Mouse (Mus musculus) midbrain, embryonic 12.5 days (tissue): ENCODE measurements around the gene Fto. TPM values are rescaled to one million over a fixed set of nuclear protein-coding genes. Genes with fewer than 3 reads are reported as not detected.

Experiments
- ATAC-seq: fragments of 200-750 bp; cut with Nextera tagmentation; 2 replicates; pipeline ENCODE4 v1.8.0; 2017; ENCODE audit warnings: low read depth, moderate TSS enrichment, moderate library complexity; ENCODE audit not compliant: low FRiP score
- H3K27ac ChIP-seq: fragments of 300-500 bp; sonication (generic); replicated peaks from 2 replicates; pipeline ENCODE4 v1.5.1; 2016; ENCODE audit warnings: mild to moderate bottlenecking
- H3K27me3 ChIP-seq: fragments of 300-500 bp; sonication (generic); 2 replicates; pipeline ENCODE4 v1.6.1; 2016; ENCODE audit warnings: mild to moderate bottlenecking
- H3K36me3 ChIP-seq: fragments of 300-500 bp; sonication (generic); 2 replicates; pipeline ENCODE4 v1.6.1; 2016
- H3K4me1 ChIP-seq: fragments of 300-500 bp; sonication (generic); 2 replicates; pipeline ENCODE4 v1.6.1; 2016
- H3K4me2 ChIP-seq: fragments of 300-500 bp; sonication (generic); replicated peaks from 2 replicates; pipeline ENCODE4 v1.6.1; 2016; ENCODE audit warnings: mild to moderate bottlenecking, moderate library complexity
- H3K4me3 ChIP-seq: fragments of 300-500 bp; sonication (generic); 2 replicates; pipeline ENCODE4 v1.5.1; 2016; ENCODE audit warnings: mild to moderate bottlenecking
- H3K9ac ChIP-seq: fragments of 300-500 bp; sonication (generic); replicated peaks from 2 replicates; pipeline ENCODE4 v1.6.1; 2016; ENCODE audit warnings: mild to moderate bottlenecking, moderate library complexity
- H3K9me3 ChIP-seq: fragments of 300-500 bp; sonication (generic); 2 replicates; pipeline ENCODE4 v1.6.1; 2016; ENCODE audit warnings: mild to moderate bottlenecking
- WGBS: fragments of 180-500 bp; shearing (Covaris S2); methylation state at CpG from one replicate; pipeline ENCODE4 v1.1.7; 2016; 5-methylcytosine and 5-hydroxymethylcytosine counted together
- polyA plus RNA-seq: library from polyadenylated mRNA; unstranded; fragments of >200 nt; fragmentation: Nextera tagmentation; extraction: Ambion mirVana; gene quantifications from 2 replicates; pipeline ENCODE4 v1.2.1, GENCODE M21; 2016

Gene Fto
- polyA plus RNA-seq, 1 experiment from 2014 or later: 115 TPM

DNA sequence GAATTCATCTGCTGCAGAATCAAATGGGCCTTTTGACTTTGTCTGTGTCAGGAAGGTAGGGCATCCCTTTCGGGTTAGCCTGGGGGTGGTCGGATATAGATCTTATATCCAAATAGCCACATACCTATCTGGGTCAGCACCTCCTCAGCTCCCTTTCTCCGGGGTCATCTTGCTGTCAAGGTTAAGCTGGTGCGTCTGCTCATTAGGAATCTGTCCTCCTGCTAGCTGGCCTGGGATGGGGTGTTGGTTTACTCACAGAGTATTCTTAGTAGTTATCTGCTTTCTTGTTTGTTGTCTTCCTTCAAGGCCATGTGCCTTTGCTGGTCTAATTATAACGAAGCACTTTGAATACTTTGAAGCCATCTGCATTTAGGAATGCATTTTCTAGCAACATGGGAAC, 163.7 kb downstream of the Fto start:
- Histone ChIP-seq H3K9ac (no peak overlapping the region), H3K27ac (no peak overlapping the region), H3K4me1 (no peaks in the 10 kb centered on the region), H3K4me2 (no peak overlapping the region), H3K36me3 (0 out of 2 replicates have a peak, but pooled peaks cover 14% of the 10 kb centered on the region), H3K27me3 (no peaks in the 10 kb centered on the region), H3K4me3 (no peak overlapping the region), H3K9me3 (no peaks in the 10 kb centered on the region)
- ATAC-seq: no peak
- 90% methylated on average over 5 of the region's 5 CpGs for WGBS

DNA sequence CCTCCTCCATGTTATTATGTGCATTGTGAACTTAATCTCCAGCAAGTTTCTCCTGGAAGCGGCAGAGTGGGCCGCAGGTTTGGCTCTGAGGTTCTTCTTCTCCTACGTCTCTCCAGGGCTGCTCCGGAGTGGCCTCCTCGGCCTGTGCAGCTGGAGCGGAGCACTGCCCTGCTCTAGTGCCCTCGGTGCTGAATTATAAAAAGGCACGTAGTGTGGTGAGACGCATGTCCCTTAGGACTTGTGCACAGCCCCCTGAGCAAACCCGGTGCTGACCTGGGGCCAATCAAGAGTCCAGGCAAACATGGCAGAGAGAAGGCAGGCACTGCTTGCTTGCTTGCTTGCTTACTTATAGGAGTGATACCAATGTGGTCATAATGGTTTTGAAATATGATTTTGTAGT, 164.1 kb downstream of the Fto start:
- Histone ChIP-seq H3K9me3 (no peaks in the 10 kb centered on the region), H3K4me3 (no peak overlapping the region), H3K27me3 (no peaks in the 10 kb centered on the region), H3K9ac (no peak overlapping the region), H3K4me2 (no peak overlapping the region), H3K36me3 (0 out of 2 replicates have a peak, but pooled peaks cover 14% of the 10 kb centered on the region), H3K4me1 (peaks cover 1% of the 10 kb centered on the region; the same call in 1 of the 2 replicates), H3K27ac (no peak overlapping the region)
- 87% methylated on average over 10 of the region's 10 CpGs for WGBS
- ATAC-seq: no peak

DNA sequence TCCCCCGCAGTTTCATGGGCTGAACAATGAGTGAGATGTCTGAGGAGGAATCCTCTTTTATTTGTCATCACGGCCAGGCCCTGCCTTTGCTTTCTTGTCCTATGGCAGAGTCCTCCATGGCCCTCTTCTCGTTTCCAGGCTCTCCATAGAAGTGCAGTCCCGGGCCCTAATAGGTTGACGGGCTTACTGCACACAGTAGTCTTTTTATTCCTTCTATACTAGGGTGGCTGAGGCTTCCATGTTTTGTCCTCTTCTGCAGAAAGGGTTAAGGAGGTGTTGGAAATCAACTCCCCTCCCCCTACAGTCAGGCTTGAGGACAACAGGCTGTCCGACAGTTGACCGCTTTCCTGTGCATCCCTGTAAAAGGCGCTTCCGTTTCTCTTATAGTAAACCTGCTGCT, 169.2 kb downstream of the Fto start:
- no peak for ATAC-seq
- no peak overlapping the region for H3K4me3 ChIP-seq
- H3K4me1 ChIP-seq: peaks cover 10% of the 10 kb centered on the region; the same call in 1 of the 2 replicates
- peaks cover 8% of the 10 kb centered on the region; the same call in 1 of the 2 replicates for H3K36me3 ChIP-seq
- no peak overlapping the region for H3K9ac ChIP-seq
- H3K27ac ChIP-seq: no peak overlapping the region
- WGBS: 53% methylated on average over 9 of the region's 9 CpGs
- H3K9me3 ChIP-seq: no peaks in the 10 kb centered on the region
- no peak overlapping the region for H3K4me2 ChIP-seq
- peaks cover 13% of the 10 kb centered on the region for H3K27me3 ChIP-seq

DNA sequence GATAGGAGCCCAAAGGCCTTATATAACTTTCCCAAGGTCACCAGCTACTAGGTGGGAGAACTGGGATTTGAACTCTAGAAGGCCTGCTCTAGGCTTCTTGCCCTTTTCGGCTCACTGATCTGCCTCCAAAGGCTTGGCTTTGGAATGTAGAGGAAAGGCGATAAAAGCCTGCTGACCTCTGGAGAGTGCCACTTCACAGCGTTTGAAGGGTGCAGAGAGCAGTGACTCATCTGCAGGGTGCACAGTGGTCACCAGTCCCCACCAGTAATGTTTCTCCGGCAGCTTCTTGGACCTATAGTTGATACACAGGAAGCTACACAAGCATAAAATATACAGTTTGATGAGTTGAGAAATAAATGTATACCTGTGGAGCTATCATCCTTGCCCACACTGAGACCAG, 173.1 kb downstream of the Fto start:
- 88% methylated on average over 4 of the region's 4 CpGs for WGBS
- H3K4me1 ChIP-seq: peaks cover 34% of the 10 kb centered on the region

DNA sequence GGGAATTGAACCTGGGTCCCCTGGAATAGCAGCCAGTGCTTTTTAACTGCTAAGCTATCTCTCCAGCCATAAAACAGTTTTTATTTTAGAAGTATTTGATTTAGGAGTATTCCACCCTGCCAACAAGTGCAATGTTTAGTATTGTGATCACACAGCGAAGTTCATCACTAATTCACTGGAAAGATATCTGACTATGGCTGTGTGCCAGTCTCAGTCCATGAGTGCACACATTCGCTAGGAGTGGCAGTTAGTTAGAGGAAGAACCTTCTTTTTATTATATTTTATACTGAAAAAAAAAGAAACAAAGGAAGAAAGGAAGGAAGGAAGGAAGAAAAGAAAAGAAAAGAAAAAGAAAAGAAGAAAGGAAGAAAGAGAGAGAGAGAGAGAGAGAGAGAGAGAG, 174.1 kb downstream of the Fto start:
- H3K27ac ChIP-seq: no peak overlapping the region
- no peak overlapping the region for H3K4me2 ChIP-seq
- no peak overlapping the region for H3K4me3 ChIP-seq
- H3K4me1 ChIP-seq: peaks cover 40% of the 10 kb centered on the region
- peaks cover 8% of the 10 kb centered on the region; the same call in 1 of the 2 replicates for H3K36me3 ChIP-seq
- H3K9me3 ChIP-seq: no peaks in the 10 kb centered on the region
- no peak for ATAC-seq
- H3K27me3 ChIP-seq: peaks cover 27% of the 10 kb centered on the region
- WGBS: 98% methylated on average over 2 of the region's 2 CpGs
- H3K9ac ChIP-seq: no peak overlapping the region

More for the DNA sequence above, 173.1 kb downstream of the Fto start:
- Histone ChIP-seq H3K27ac (no peak overlapping the region), H3K36me3 (peaks cover 8% of the 10 kb centered on the region; the same call in 1 of the 2 replicates), H3K27me3 (peaks cover 22% of the 10 kb centered on the region), H3K9ac (no peak overlapping the region), H3K9me3 (no peaks in the 10 kb centered on the region), H3K4me2 (no peak overlapping the region), H3K4me3 (no peak overlapping the region)
- ATAC-seq: no peak

DNA sequence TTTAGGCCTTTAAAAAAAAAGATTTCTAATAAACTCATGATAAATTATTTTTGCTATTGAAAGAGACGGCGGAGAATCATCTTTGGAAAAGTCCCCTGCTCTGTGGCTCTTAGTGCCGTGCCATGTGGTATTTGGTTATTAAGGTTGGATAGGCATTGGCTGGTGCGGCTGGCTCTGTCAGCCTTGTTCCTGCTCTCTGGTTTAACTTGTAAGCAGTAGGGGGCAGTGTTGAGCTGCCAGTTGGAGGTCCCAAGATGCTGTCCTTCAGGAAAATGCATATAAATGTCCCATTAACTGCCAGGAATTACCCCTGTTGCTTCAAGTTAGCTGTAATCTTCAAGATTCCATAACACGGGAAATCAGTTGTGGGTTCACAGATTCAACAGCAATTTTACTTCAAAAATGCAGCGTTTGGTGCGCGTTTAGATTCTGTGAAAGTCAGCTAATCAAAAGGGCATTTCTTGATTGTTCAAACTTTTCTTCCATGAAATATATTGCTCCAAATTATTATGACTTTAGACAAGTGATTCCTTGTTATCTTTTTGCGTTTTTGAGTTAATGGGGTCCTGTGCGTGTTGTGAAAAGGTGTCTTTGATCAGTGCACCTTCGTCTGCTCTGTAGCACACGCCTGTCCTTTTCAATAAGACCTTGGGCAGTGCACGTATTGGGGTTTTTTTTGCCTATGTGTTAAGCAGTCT, 174.9 kb downstream of the Fto start:
- no peaks in the 10 kb centered on the region for H3K9me3 ChIP-seq
- H3K4me2 ChIP-seq: no peak overlapping the region
- no peak for ATAC-seq
- no peak overlapping the region for H3K9ac ChIP-seq
- no peak overlapping the region for H3K27ac ChIP-seq
- H3K4me1 ChIP-seq: peaks cover 32% of the 10 kb centered on the region
- H3K4me3 ChIP-seq: no peak overlapping the region
- peaks cover 32% of the 10 kb centered on the region for H3K27me3 ChIP-seq
- peaks cover 8% of the 10 kb centered on the region; the same call in 1 of the 2 replicates for H3K36me3 ChIP-seq
- 48% methylated on average over 13 of the region's 13 CpGs for WGBS

DNA sequence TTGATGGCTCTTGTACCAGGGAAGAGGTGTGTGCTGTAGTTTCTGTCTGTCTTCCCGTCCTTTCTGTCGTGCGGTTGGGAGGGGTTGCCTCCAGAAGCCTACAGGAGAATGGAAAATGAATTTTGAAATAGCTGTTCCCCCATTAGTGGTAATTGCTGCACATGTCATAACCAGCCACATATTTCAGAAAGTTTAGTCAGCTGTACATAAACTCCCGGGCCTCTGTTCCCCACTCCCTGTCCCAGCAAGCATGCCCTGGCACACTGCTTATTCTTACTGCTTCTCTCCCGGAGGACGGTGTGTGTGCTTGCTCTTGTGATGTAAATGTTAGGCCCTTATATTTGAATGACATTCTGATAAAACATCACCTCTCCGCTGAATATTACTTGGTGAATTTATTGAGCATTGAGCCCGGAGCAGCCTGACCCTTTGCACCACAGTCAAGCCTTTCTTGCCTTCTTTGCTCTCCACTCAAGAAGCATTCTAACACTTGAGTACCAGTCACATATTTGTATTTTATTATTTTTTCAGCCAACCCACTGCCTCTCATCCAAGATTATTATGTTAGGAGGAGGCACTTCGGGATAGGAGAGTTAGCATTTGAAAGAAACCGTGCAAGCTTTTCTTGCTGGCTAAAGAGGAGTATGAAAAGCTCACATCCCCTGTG, 175.6 kb downstream of the Fto start:
- H3K27ac ChIP-seq: no peak overlapping the region
- peaks cover 8% of the 10 kb centered on the region; the same call in 1 of the 2 replicates for H3K36me3 ChIP-seq
- no peaks in the 10 kb centered on the region for H3K9me3 ChIP-seq
- no peak overlapping the region for H3K4me3 ChIP-seq
- H3K27me3 ChIP-seq: peaks cover 39% of the 10 kb centered on the region
- 44% methylated on average over 10 of the region's 10 CpGs for WGBS
- H3K9ac ChIP-seq: no peak overlapping the region
- H3K4me2 ChIP-seq: no peak overlapping the region
- no peak for ATAC-seq
- peaks cover 31% of the 10 kb centered on the region for H3K4me1 ChIP-seq

DNA sequence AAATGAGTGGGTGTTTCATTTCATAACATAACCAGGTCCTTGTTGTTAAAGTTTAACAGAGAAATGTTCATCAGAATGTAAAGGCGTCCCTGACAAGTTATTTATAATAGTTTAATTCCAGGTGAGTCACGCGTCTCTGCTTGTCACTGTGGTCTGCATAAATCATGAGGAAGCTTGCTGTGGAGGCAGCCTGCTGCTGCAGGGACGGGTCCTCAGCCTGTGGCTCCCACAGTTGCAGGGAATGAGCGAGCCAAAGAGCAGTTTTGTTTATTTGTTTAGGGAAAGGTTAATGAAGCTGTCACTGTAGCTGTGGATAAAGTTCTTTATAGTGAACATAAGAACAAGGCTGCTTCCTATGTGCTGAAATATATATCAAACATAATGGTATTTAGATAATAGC, 176.7 kb downstream of the Fto start:
- no peak overlapping the region for H3K27ac ChIP-seq
- H3K4me2 ChIP-seq: no peak overlapping the region
- peaks cover 50% of the 10 kb centered on the region for H3K27me3 ChIP-seq
- 39% methylated on average over 5 of the region's 5 CpGs for WGBS
- no peak overlapping the region for H3K9ac ChIP-seq
- H3K4me3 ChIP-seq: no peak overlapping the region
- peaks cover 31% of the 10 kb centered on the region for H3K4me1 ChIP-seq
- no peaks in the 10 kb centered on the region for H3K9me3 ChIP-seq
- peaks cover 6% of the 10 kb centered on the region; the same call in 1 of the 2 replicates for H3K36me3 ChIP-seq
- ATAC-seq: no peak

DNA sequence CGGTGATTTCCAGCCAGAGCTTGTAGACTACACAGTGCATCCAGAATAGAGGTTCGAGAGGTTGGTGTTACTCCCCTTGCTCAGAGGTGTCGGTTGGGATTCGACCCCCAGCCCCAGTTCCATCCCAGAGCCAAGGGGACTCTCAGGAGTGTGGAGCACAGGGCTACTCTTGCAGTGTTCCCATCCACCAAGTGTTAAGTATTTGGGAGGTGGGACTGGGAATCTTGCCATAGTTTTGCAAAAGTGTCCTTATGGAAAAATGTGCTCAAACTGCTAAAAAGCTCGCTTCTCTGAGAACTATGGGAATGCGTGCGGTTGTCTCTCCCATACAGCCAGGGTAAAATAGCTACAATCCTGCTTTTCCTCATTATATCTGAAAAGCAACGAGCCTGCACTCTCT, 180.0 kb downstream of the Fto start:
- peaks cover 46% of the 10 kb centered on the region for H3K27me3 ChIP-seq
- no peak overlapping the region for H3K9ac ChIP-seq
- no peak overlapping the region for H3K4me3 ChIP-seq
- WGBS: 85% methylated on average over 8 of the region's 8 CpGs
- peaks cover 42% of the 10 kb centered on the region for H3K4me1 ChIP-seq
- H3K36me3 ChIP-seq: no peaks in the 10 kb centered on the region
- no peaks in the 10 kb centered on the region for H3K9me3 ChIP-seq
- ATAC-seq: no peak
- no peak overlapping the region for H3K4me2 ChIP-seq
- no peak overlapping the region for H3K27ac ChIP-seq

DNA sequence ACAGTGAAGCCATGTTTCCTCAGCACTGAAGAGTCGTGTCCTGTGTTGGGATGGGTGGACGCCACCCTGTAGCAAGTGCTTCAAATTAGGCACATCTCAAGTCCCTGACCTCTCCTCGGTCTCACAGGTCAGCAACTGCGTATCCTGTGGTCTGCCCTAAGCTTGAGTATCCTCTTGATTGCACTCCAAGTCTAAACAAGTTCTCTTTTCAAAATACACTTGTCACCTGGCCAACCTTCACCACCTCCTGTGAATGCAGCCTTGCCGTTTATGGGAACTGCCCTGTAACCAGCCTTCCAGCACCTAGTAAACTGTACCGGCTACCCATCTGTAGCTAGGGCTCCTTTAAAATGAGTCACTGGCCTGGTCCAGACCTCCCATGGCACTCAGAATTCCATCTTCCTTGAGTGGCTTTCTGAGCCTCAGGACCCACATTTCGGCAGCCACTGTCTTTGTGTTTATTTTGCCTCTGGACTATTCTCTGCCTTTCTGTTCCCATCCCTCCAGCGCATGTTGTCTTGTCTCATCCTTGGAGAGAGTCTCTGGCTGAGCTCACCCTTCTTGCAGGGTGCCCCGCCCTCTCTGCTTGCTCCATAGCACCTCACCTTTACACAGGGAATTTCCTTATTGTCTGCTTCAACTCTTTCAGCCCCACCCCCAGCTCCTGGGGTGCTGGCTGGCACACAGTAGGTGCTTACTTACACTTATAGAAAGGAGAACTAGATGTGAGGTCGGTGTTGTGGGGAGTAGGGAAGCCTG, 181.4 kb downstream of the Fto start:
- 55% methylated on average over 10 of the region's 10 CpGs for WGBS
- Histone ChIP-seq H3K36me3 (no peaks in the 10 kb centered on the region), H3K4me2 (no peak overlapping the region), H3K9ac (no peak overlapping the region), H3K4me1 (peaks cover 29% of the 10 kb centered on the region; the same call in 1 of the 2 replicates), H3K4me3 (no peak overlapping the region), H3K27me3 (peaks cover 46% of the 10 kb centered on the region), H3K9me3 (no peaks in the 10 kb centered on the region), H3K27ac (no peak overlapping the region)
- ATAC-seq: no peak

DNA sequence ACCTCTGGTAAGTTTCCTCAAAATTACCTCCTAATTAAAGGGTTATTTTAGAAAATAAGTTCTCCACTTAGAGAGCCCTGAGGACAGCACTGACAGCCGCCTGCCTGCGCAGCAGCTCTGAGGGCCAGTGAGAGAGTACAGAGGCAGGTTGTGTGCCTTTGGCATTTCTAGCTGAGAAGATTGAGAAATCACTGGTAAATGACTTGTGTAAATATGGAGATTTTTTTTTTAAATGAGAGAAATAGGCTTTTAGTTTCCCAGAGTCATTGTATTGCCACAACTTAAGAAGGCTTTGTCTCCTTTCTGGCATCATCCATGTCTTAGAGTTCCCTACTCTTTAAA, 181.9 kb downstream of the Fto start:
- Histone ChIP-seq H3K36me3 (no peaks in the 10 kb centered on the region), H3K4me1 (peaks cover 25% of the 10 kb centered on the region; the same call in 1 of the 2 replicates), H3K4me2 (no peak overlapping the region), H3K9me3 (no peaks in the 10 kb centered on the region), H3K4me3 (no peak overlapping the region), H3K27me3 (peaks cover 52% of the 10 kb centered on the region), H3K27ac (no peak overlapping the region), H3K9ac (no peak overlapping the region)
- WGBS: 52% methylated on average over 2 of the region's 2 CpGs
- ATAC-seq: no peak

DNA sequence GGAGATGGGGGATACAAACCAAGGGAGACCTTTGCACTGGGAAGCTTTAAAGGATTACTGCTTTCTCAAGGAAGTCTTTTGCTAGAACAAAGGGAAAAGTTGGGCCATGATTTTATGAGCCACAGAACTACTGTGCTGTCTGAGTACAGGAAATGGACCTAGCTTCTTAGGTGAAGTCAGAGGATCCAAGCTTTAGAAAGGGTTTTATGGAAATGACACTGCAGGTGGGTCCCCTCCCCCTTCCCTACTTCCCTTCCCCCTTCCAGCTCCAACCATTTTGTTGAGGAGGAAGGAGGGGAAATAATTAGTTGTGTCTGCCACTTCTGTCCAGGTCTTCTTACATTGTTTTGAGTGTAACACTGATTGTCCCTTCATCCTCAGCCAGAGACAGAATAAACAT, 182.7 kb downstream of the Fto start:
- H3K27me3 ChIP-seq: peaks cover 53% of the 10 kb centered on the region
- peaks cover 25% of the 10 kb centered on the region; the same call in 1 of the 2 replicates for H3K4me1 ChIP-seq
- no peak overlapping the region for H3K4me3 ChIP-seq
- H3K27ac ChIP-seq: no peak overlapping the region; the same call in 1 of the 2 replicates
- no peak overlapping the region for H3K9ac ChIP-seq
- no peaks in the 10 kb centered on the region for H3K9me3 ChIP-seq
- no peak for ATAC-seq
- H3K36me3 ChIP-seq: no peaks in the 10 kb centered on the region
- H3K4me2 ChIP-seq: no peak overlapping the region
